Mouse (Mus musculus): ENCODE measurements around the gene Fam122b. TPM values are rescaled to one million over a fixed set of nuclear protein-coding genes. Genes with fewer than 3 reads are reported as not detected.
"Not testable (repeated sequence)": the region's sequence is repeated elsewhere in the genome, so short reads cannot be mapped to it uniquely, and the experiment has no call there.

Fam122b gene
- 8.7 and 10.2 TPM in 2 replicates for polyA plus RNA-seq (2014; fragmentation: Nextera tagmentation; extraction: Ambion mirVana)

GRCm38 (mm10) chrX:53269289-53270062 lies at the start of gene Fam122b:
Gene Fam122b, minus strand, starts transcription at chrX:53269805.
- WGBS, result 23% methylated on average over 40 of the region's 40 CpGs
- H3K9ac ChIP-seq (ENCODE audit: low read length), result peak within 1 kb of the TSS; percentile 65
- DNase-seq (ENCODE audit: low spot score) (peak; percentile 93), ATAC-seq (replicated peaks; ENCODE audit: low FRiP score) (peak; percentile 89)
- H3K36me3 ChIP-seq (ENCODE audit: control insufficient read depth, insufficient read depth, low read length), result no peaks in the 10 kb centered on the region
- no peaks in the 10 kb centered on the region for H3K9me3 ChIP-seq (ENCODE audit: control insufficient read depth, low read length)
- peak within 1 kb of the TSS; percentile 76 for H3K27ac ChIP-seq (ENCODE audit: low read depth, low read length)
- no peaks in the 10 kb centered on the region for H3K27me3 ChIP-seq (ENCODE audit: control insufficient read depth, insufficient read depth, low read length)
- H3K4me3 ChIP-seq (ENCODE audit: low read depth, low read length), result peak within 1 kb of the TSS; percentile 52
- H3K4me2 ChIP-seq (ENCODE audit: low read depth, low read length, severe bottlenecking), result peak within 1 kb of the TSS; percentile 53
- H3K4me1 ChIP-seq (replicated peaks; ENCODE audit: control insufficient read depth, insufficient read depth, low read length), result no peaks in the 10 kb centered on the region

DNA sequence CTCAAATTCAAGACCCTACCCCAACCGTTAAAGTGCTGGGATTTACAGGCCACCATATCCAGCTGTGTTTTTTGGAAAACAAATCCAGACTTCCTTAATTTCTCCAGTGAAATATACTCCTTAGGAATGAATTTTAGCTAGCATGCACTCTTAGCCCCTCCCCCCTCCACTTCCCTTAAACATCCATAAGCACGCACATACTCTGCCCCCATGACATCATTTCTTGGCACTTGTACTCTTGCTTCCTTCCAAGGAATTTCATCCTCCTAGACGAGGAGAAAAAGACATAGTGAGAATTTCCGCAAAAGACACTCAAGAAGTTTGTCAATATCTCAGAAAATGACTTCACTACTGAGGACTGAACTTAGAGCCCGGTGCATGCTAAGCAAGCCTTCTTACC lies 18.3 kb upstream of the Fam122b start:
- ATAC-seq (replicated peaks; ENCODE audit: low FRiP score) (no peak), DNase-seq (ENCODE audit: low spot score) (no peak)
- Histone ChIP-seq H3K36me3 (ENCODE audit: control insufficient read depth, insufficient read depth, low read length) (no peaks in the 10 kb centered on the region), H3K4me1 (replicated peaks; ENCODE audit: control insufficient read depth, insufficient read depth, low read length) (no peaks in the 10 kb centered on the region), H3K27me3 (ENCODE audit: control insufficient read depth, insufficient read depth, low read length) (no peaks in the 10 kb centered on the region), H3K9ac (ENCODE audit: low read length) (no peak overlapping the region), H3K9me3 (ENCODE audit: control insufficient read depth, low read length) (no peaks in the 10 kb centered on the region), H3K27ac (ENCODE audit: low read depth, low read length) (no peak overlapping the region), H3K4me3 (ENCODE audit: low read depth, low read length) (no peak overlapping the region), H3K4me2 (ENCODE audit: low read depth, low read length, severe bottlenecking) (no peak overlapping the region)
- WGBS, result 87% methylated on average over 5 of the region's 5 CpGs

GRCm38 (mm10) chrX:53273124-53273523 lies 3.5 kb upstream of the Fam122b start, which contains the start of gene Fam122c:
Gene Fam122c, plus strand, starts transcription at chrX:53273424.
- Histone ChIP-seq H3K27me3 (ENCODE audit: control insufficient read depth, insufficient read depth, low read length) (no peaks in the 10 kb centered on the region), H3K27ac (ENCODE audit: low read depth, low read length) (no peak within 1 kb of the TSS), H3K9me3 (ENCODE audit: control insufficient read depth, low read length) (no peaks in the 10 kb centered on the region), H3K4me2 (ENCODE audit: low read depth, low read length, severe bottlenecking) (no peak within 1 kb of the TSS), H3K4me1 (replicated peaks; ENCODE audit: control insufficient read depth, insufficient read depth, low read length) (no peaks in the 10 kb centered on the region), H3K4me3 (ENCODE audit: low read depth, low read length) (no peak within 1 kb of the TSS), H3K9ac (ENCODE audit: low read length) (no peak within 1 kb of the TSS), H3K36me3 (ENCODE audit: control insufficient read depth, insufficient read depth, low read length) (no peaks in the 10 kb centered on the region)
- 57% methylated on average over 1 of the region's 1 CpGs for WGBS
- DNase-seq (ENCODE audit: low spot score) (no peak), ATAC-seq (replicated peaks; ENCODE audit: low FRiP score) (no peak)

GRCm38 (mm10) chrX:53271628-53272027 lies 2.0 kb upstream of the Fam122b start:
- H3K9me3 ChIP-seq (ENCODE audit: control insufficient read depth, low read length); ATAC-seq (replicated peaks; ENCODE audit: low FRiP score); DNase-seq (ENCODE audit: low spot score); H3K4me1 ChIP-seq (replicated peaks; ENCODE audit: control insufficient read depth, insufficient read depth, low read length); H3K4me3 ChIP-seq (ENCODE audit: low read depth, low read length); H3K4me2 ChIP-seq (ENCODE audit: low read depth, low read length, severe bottlenecking); H3K27me3 ChIP-seq (ENCODE audit: control insufficient read depth, insufficient read depth, low read length); H3K27ac ChIP-seq (ENCODE audit: low read depth, low read length); H3K36me3 ChIP-seq (ENCODE audit: control insufficient read depth, insufficient read depth, low read length); H3K9ac ChIP-seq (ENCODE audit: low read length): not testable (repeated sequence)
- 85% methylated on average over 3 of the region's 3 CpGs for WGBS

GRCm38 (mm10) chrX:53270063-53270432 lies 443 bp upstream of the Fam122b start:
- Histone ChIP-seq H3K27me3 (ENCODE audit: control insufficient read depth, insufficient read depth, low read length) (no peaks in the 10 kb centered on the region), H3K4me2 (ENCODE audit: low read depth, low read length, severe bottlenecking) (peak overlapping the region; percentile 34; the same call in 1 of the 2 replicates), H3K27ac (ENCODE audit: low read depth, low read length) (no peak overlapping the region), H3K9me3 (ENCODE audit: control insufficient read depth, low read length) (no peaks in the 10 kb centered on the region), H3K4me1 (replicated peaks; ENCODE audit: control insufficient read depth, insufficient read depth, low read length) (no peaks in the 10 kb centered on the region), H3K4me3 (ENCODE audit: low read depth, low read length) (peak overlapping the region; percentile 52; the same call in 1 of the 2 replicates), H3K36me3 (ENCODE audit: control insufficient read depth, insufficient read depth, low read length) (no peaks in the 10 kb centered on the region), H3K9ac (ENCODE audit: low read length) (0 out of 2 replicates have a peak overlapping the region, but pooled peaks have one; percentile 20)
- WGBS, result 20% methylated on average over 10 of the region's 10 CpGs
- DNase-seq (ENCODE audit: low spot score) (peak; percentile 51), ATAC-seq (replicated peaks; ENCODE audit: low FRiP score) (peak; percentile 31)

GRCm38 (mm10) chrX:53268856-53269255 lies 749 bp downstream of the Fam122b start:
- peak overlapping the region; percentile 52 for H3K4me3 ChIP-seq (ENCODE audit: low read depth, low read length)
- 18% methylated on average over 10 of the region's 10 CpGs for whole genome bisulfite sequencing
- H3K27me3 ChIP-seq (ENCODE audit: control insufficient read depth, insufficient read depth, low read length), result no peaks in the 10 kb centered on the region
- peak overlapping the region; percentile 53 for H3K4me2 ChIP-seq (ENCODE audit: low read depth, low read length, severe bottlenecking)
- no peaks in the 10 kb centered on the region for H3K4me1 ChIP-seq (replicated peaks; ENCODE audit: control insufficient read depth, insufficient read depth, low read length)
- peak; percentile 92 for ATAC-seq (replicated peaks; ENCODE audit: low FRiP score)
- no peaks in the 10 kb centered on the region for H3K9me3 ChIP-seq (ENCODE audit: control insufficient read depth, low read length)
- peak; percentile 83 for DNase-seq (ENCODE audit: low spot score)
- peak overlapping the region; percentile 65 for H3K9ac ChIP-seq (ENCODE audit: low read length)
- no peaks in the 10 kb centered on the region for H3K36me3 ChIP-seq (ENCODE audit: control insufficient read depth, insufficient read depth, low read length)
- H3K27ac ChIP-seq (ENCODE audit: low read depth, low read length), result no peak overlapping the region

- H3K27ac ChIP-seq (ENCODE audit: low read depth, low read length), result no peak overlapping the region
- no peak overlapping the region for H3K4me3 ChIP-seq (ENCODE audit: low read depth, low read length)
- H3K36me3 ChIP-seq (ENCODE audit: control insufficient read depth, insufficient read depth, low read length), result no peaks in the 10 kb centered on the region
- H3K27me3 ChIP-seq (ENCODE audit: control insufficient read depth, insufficient read depth, low read length), result no peaks in the 10 kb centered on the region
- no peaks in the 10 kb centered on the region for H3K4me1 ChIP-seq (replicated peaks; ENCODE audit: control insufficient read depth, insufficient read depth, low read length)
- no peaks in the 10 kb centered on the region for H3K9me3 ChIP-seq (ENCODE audit: control insufficient read depth, low read length)
- DNase-seq (ENCODE audit: low spot score) (no peak), ATAC-seq (replicated peaks; ENCODE audit: low FRiP score) (no peak)
- H3K9ac ChIP-seq (ENCODE audit: low read length), result no peak overlapping the region
- no peak overlapping the region for H3K4me2 ChIP-seq (ENCODE audit: low read depth, low read length, severe bottlenecking)
- WGBS, result 80% methylated on average over 9 of the region's 9 CpGs
These were observed 3.4 kb downstream of the Fam122b start for GRCm38 (mm10) chrX:53266186-53266585.

DNA sequence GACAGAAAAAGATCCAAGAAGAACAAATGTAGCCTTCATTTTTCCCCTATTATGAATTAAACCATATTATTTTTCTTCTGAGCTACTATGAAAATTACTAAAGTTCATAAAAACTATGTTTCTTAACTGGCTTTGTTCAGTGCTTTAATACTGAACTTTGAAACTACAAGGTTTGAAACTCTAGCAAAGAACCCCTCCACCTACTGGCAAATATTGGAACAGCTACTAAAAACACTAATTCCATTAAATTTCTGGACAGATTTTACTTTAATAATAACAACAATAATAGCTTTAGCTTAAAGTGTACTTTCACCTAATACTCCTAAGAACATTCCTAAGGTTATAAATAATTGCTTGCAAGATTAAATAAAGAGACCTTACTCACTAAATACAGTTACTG lies 14.4 kb downstream of the Fam122b start:
- H3K4me2 ChIP-seq (ENCODE audit: low read depth, low read length, severe bottlenecking), result no peak overlapping the region
- H3K27me3 ChIP-seq (ENCODE audit: control insufficient read depth, insufficient read depth, low read length), result no peaks in the 10 kb centered on the region
- no peaks in the 10 kb centered on the region for H3K9me3 ChIP-seq (ENCODE audit: control insufficient read depth, low read length)
- ATAC-seq (replicated peaks; ENCODE audit: low FRiP score) (no peak), DNase-seq (ENCODE audit: low spot score) (no peak)
- no peaks in the 10 kb centered on the region for H3K4me1 ChIP-seq (replicated peaks; ENCODE audit: control insufficient read depth, insufficient read depth, low read length)
- no peak overlapping the region for H3K27ac ChIP-seq (ENCODE audit: low read depth, low read length)
- no peak overlapping the region for H3K9ac ChIP-seq (ENCODE audit: low read length)
- H3K4me3 ChIP-seq (ENCODE audit: low read depth, low read length), result no peak overlapping the region
- no peaks in the 10 kb centered on the region for H3K36me3 ChIP-seq (ENCODE audit: control insufficient read depth, insufficient read depth, low read length)

DNA sequence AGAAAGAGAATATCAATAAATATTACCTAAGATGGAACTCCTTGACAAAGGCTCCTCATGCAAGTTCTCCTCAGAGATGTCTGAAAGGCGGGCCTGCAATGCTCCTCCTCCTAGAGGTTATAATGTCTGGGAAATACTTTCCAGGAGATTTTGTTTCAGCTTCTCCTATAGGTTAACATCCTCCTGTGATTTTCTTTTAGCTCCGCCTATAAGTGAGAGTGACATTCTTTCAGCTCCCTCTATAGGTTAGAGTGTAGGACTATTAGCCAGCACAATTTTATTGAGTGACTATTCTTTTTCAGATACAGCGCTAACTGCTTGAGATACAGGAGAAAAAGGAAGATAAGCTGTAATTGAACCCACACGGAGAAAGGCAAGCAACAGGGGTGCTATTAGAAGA lies 29.6 kb downstream of the Fam122b start, which contains the start of gene Plac1:
Plac1 (minus strand) TSS at position 101 of the 400 bp plus-strand sequence.
- Histone ChIP-seq H3K4me3 (ENCODE audit: low read depth, low read length) (no peak within 1 kb of the TSS), H3K27me3 (ENCODE audit: control insufficient read depth, insufficient read depth, low read length) (no peaks in the 10 kb centered on the region), H3K9ac (ENCODE audit: low read length) (no peak within 1 kb of the TSS), H3K27ac (ENCODE audit: low read depth, low read length) (no peak within 1 kb of the TSS), H3K36me3 (ENCODE audit: control insufficient read depth, insufficient read depth, low read length) (no peaks in the 10 kb centered on the region), H3K9me3 (ENCODE audit: control insufficient read depth, low read length) (no peaks in the 10 kb centered on the region), H3K4me1 (replicated peaks; ENCODE audit: control insufficient read depth, insufficient read depth, low read length) (no peaks in the 10 kb centered on the region), H3K4me2 (ENCODE audit: low read depth, low read length, severe bottlenecking) (no peak within 1 kb of the TSS)
- DNase-seq (ENCODE audit: low spot score), result no peak
- 72% methylated on average over 4 of the region's 4 CpGs for WGBS
- no peak for ATAC-seq (replicated peaks; ENCODE audit: low FRiP score)

Measured in forebrain, embryonic 11.5 days (tissue).